Mouse (Mus musculus) gastrocnemius, postnatal 36 days (tissue): ENCODE results near the gene Vmn1r184. TPM values are rescaled to one million over a fixed set of nuclear protein-coding genes. Genes with fewer than 3 reads are reported as not detected.
"Not testable (repeated sequence)": the region's sequence is repeated elsewhere in the genome, so short reads cannot be mapped to it uniquely, and the experiment has no call there.

ENCODE experiments used
- DNase-seq, 2 experiments: peaks; one replicate each; pipeline ENCODE4 v3.0.0; 2022
- intact Hi-C: fragments of 180-260 bp; cut with DNase I; formaldehyde crosslinking; loops from one replicate; pipeline ENCODE4 v1.15.1; 2025
- long read RNA-seq, 2 experiments: library from polyadenylated mRNA; stranded (forward); transcript quantifications; one replicate each; pipeline ENCODE4 v2.0.0; 2021
- total RNA-seq, 2 experiments: library from RNA; stranded (reverse); gene quantifications; 2 replicates each; pipeline ENCODE4 v1.2.3; 2021

Vmn1r184 gene
- total RNA-seq: not detected
- long read RNA-seq, experiment 1: 0 reads
- long read RNA-seq, experiment 2: 0 reads

DNA sequence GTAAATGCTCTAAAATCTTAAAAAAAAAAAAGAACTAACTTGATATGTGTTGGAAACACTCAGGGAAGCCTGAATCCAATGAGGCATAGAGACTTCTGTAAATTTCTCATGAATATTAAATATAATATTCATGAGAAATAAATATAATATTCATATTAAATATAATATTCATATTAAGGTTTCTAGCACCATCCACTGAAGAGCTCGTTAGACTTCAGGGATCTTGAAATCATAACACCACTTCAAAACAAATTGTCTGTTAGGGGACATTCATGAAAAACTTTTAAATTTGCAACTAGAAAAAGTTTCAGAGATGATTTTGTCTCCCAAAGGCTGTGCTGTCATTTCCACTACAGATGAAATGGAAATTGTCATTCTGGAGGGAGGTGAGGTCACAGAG, at the start of gene Vmn1r184:
Gene Vmn1r184 (plus strand): TSS at position 301 of the 400 bp plus-strand sequence.
- DNase-seq, intact Hi-C loops: not testable (repeated sequence)

DNA sequence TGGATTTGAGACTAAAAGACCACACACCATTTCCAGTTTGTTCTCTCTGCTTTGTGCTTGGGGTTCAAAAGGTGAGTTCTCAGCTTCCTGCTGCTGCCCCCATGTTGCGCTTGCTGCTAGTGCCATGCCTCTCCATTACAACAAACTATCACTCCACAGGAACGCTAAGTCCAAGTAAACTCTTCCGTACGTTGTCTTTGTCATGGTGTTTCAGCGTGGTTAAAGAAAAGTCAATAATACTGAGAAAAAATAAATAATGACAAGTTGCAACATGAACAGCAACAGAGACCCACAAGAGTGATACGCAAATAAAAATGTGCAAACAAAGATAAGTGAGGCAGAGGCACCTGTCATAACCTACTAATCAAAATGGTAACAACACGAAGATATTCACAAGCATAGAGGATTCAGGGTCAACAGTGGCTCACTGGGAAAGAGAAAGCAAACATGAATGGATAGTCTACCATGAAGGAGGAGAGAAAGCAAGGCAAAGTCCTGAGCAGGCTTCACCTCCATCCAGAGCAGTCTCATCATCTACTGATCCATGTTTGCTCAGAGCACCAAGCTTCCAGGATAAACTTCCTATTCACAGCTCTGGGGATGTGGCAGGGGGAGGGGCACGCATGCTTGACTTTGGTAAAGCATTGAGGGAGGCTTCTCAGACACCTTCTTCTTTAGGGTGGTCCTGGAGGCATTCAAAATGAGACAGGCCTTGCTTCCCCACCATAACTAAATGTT, 43.5 kb downstream of the Vmn1r184 start:
- intact Hi-C loops, DNase-seq: not testable (repeated sequence)

DNA sequence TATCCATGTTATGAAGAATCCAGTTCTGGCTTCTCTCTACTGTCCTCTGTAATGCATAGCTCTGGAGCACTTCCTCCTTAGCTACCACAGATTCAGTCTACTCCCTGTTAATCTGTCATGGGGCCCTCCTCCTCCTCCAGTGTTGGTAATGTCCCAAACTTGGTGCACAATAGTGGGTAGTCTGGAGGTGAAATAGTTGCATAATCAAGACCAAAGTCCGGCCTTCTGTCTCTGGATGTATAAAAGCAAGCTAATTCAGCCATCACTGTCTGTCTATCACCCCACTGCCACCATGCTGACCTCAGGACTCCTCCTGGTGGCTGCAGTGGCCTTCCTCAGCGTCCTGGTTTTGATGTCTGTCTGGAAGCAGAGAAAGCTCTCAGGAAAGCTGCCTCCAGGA, 46.8 kb downstream of the Vmn1r184 start, which contains the start of gene Cyp2a4:
Gene Cyp2a4 (plus strand): TSS at position 244 of the 400 bp plus-strand sequence.
- intact Hi-C loops, DNase-seq: not testable (repeated sequence)

DNA sequence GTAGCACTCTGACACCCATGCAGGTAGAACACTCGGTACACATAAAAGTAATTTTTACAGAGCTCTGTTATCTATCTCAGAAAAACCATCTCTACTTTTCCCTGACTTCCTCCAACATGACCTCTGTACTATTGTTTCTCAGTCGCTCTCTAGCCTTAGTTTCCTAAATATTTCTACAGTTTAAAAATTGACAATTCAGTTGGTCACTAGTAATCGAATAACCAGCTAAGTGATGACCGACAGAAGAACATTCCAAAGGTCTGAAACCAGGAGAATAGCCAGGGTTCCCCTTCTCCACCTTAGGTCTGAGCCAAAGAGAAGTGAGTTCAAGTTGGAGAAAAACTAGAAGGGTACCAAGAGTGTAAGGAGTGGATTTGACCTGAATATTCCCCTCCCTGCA, 51.7 kb downstream of the Vmn1r184 start:
- DNase-seq, intact Hi-C loops: not testable (repeated sequence)

DNA sequence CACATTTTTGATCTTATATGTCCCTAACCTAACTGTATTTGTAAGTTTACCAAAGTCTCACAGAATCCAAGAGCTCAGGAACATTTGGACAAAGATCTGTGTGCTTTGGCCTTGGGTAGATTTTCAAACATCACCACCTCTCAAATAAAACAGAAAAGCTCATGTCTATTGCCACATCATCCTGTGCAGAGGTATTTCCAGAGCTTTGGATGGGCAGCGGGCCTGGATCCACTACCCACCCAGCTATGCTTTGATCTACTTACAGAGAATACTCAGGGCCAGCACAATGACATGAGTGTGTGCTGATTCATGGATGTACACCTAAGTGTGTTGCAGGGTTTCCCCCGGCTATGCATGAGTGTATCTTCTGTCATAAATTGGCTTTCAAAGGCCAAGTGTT, 55.1 kb downstream of the Vmn1r184 start:
- DNase-seq, intact Hi-C loops: not testable (repeated sequence)

DNA sequence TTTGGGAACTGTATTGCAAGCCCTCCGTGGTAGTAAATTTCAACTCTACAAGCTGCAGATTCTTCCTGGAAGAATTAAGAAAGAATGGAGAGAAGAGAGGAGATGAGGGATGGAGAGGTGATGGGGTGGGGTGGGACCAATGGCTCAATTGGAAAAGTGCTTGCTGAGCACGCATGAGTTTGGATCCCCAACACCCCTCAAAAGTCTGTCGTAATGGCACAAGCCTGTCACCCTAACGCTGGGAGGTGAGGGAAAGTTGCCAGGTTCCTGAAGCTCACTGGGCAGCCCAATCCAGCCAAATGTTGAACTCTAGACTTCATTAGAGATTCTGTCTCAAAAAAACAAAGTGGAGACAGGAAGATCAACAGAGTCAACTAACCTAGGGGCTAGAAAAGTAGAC, 55.7 kb downstream of the Vmn1r184 start:
- DNase-seq, intact Hi-C loops: not testable (repeated sequence)

Other genes with a start within 250 kb of the Vmn1r184 start
- gene Cyp2b13, start 198.8 kb upstream of the Vmn1r184 start, total RNA-seq: not detected
- gene Cyp2b9, start 86.9 kb upstream of the Vmn1r184 start, total RNA-seq: under 1 TPM in 1 of 2 experiments, not detected in 1; 0.13 TPM
- gene Cyp2a4, start 46.8 kb downstream of the Vmn1r184 start, total RNA-seq: not detected
- gene Nlrp9c, start 143.4 kb downstream of the Vmn1r184 start, total RNA-seq: not detected
- gene Nlrp4a, start 174.8 kb downstream of the Vmn1r184 start, total RNA-seq: not detected